Mouse (Mus musculus): ENCODE data around the gene Lrrc8e. TPM values are rescaled to one million over a fixed set of nuclear protein-coding genes. Genes with fewer than 3 reads are reported as not detected.
A peak's percentile ranks its signal among the peaks of the same experiment; 100 is the strongest.

The Lrrc8e gene
- total RNA-seq (2015; ENCODE audit: low replicate concordance), result not detected in 2 replicates
- total RNA-seq (2017; ENCODE audit: low replicate concordance), result not detected in 2 replicates

GRCm38 (mm10) chr8:4226739-4227347, at the start of gene Lrrc8e:
Gene Lrrc8e (plus strand): TSS chr8:4226827.
- no peak for ATAC-seq (replicated peaks; ENCODE audit: low FRiP score, poor library complexity, severe bottlenecking)

- no peak for ATAC-seq (replicated peaks; ENCODE audit: low FRiP score, poor library complexity, severe bottlenecking)
Observed at GRCm38 (mm10) chr8:4183409-4183808, 43.2 kb upstream of the Lrrc8e start.

- ATAC-seq (replicated peaks; ENCODE audit: low FRiP score, poor library complexity, severe bottlenecking), result no peak
Observed at GRCm38 (mm10) chr8:4186151-4186550, 40.5 kb upstream of the Lrrc8e start.

GRCm38 (mm10) chr8:4188605-4189004, 38.0 kb upstream of the Lrrc8e start:
- ATAC-seq (replicated peaks; ENCODE audit: low FRiP score, poor library complexity, severe bottlenecking), result peak; percentile 36; the same call in 1 of the 2 replicates

- peak; percentile 92 for ATAC-seq (replicated peaks; ENCODE audit: low FRiP score, poor library complexity, severe bottlenecking)
Observed at GRCm38 (mm10) chr8:4189031-4189722, 37.5 kb upstream of the Lrrc8e start.

GRCm38 (mm10) chr8:4192305-4192704, 34.3 kb upstream of the Lrrc8e start:
- ATAC-seq (replicated peaks; ENCODE audit: low FRiP score, poor library complexity, severe bottlenecking), result no peak

GRCm38 (mm10) chr8:4192807-4193587, 33.6 kb upstream of the Lrrc8e start:
- ATAC-seq (replicated peaks; ENCODE audit: low FRiP score, poor library complexity, severe bottlenecking), result peak; percentile 60

GRCm38 (mm10) chr8:4193588-4193894, 33.1 kb upstream of the Lrrc8e start:
- no peak for ATAC-seq (replicated peaks; ENCODE audit: low FRiP score, poor library complexity, severe bottlenecking)

- ATAC-seq (replicated peaks; ENCODE audit: low FRiP score, poor library complexity, severe bottlenecking), result no peak
Observed at GRCm38 (mm10) chr8:4201321-4201720, 25.3 kb upstream of the Lrrc8e start.

GRCm38 (mm10) chr8:4205246-4206123, 21.1 kb upstream of the Lrrc8e start:
- ATAC-seq (replicated peaks; ENCODE audit: low FRiP score, poor library complexity, severe bottlenecking), result no peak

GRCm38 (mm10) chr8:4206182-4207015, 20.2 kb upstream of the Lrrc8e start:
- no peak for ATAC-seq (replicated peaks; ENCODE audit: low FRiP score, poor library complexity, severe bottlenecking)

GRCm38 (mm10) chr8:4207016-4207350, 19.6 kb upstream of the Lrrc8e start:
- ATAC-seq (replicated peaks; ENCODE audit: low FRiP score, poor library complexity, severe bottlenecking), result no peak

GRCm38 (mm10) chr8:4211097-4211496, 15.5 kb upstream of the Lrrc8e start:
- ATAC-seq (replicated peaks; ENCODE audit: low FRiP score, poor library complexity, severe bottlenecking), result no peak

- no peak for ATAC-seq (replicated peaks; ENCODE audit: low FRiP score, poor library complexity, severe bottlenecking)
Observed at GRCm38 (mm10) chr8:4212809-4213209, 13.8 kb upstream of the Lrrc8e start.

- 0 out of 2 replicates have a peak, but pooled peaks have one; percentile 30 for ATAC-seq (replicated peaks; ENCODE audit: low FRiP score, poor library complexity, severe bottlenecking)
Observed at GRCm38 (mm10) chr8:4213210-4214005, 13.2 kb upstream of the Lrrc8e start.

GRCm38 (mm10) chr8:4214006-4214980, 12.3 kb upstream of the Lrrc8e start:
- peak; percentile 56; the same call in 1 of the 2 replicates for ATAC-seq (replicated peaks; ENCODE audit: low FRiP score, poor library complexity, severe bottlenecking)

GRCm38 (mm10) chr8:4216296-4216695, 10.3 kb upstream of the Lrrc8e start:
- no peak for ATAC-seq (replicated peaks; ENCODE audit: low FRiP score, poor library complexity, severe bottlenecking)
